Mouse (Mus musculus) limb, embryonic 15.5 days (tissue): Measurements from ENCODE around the gene Gm49661. TPM values are rescaled to one million over a fixed set of nuclear protein-coding genes. Genes with fewer than 3 reads are reported as not detected.

ENCODE experiments used
- ATAC-seq: fragments of 200-750 bp; cut with Nextera tagmentation; 2 replicates; pipeline ENCODE4 v1.8.0; 2017; ENCODE audit warnings: low read depth, moderate TSS enrichment; ENCODE audit not compliant: insufficient number of reproducible peaks, low FRiP score, low TSS enrichment
- H3K27ac ChIP-seq: fragments of 300-500 bp; sonication (generic); 2 replicates; pipeline ENCODE4 v1.5.1; 2015; ENCODE audit warnings: moderate library complexity, mild to moderate bottlenecking, inconsistent platforms
- H3K27me3 ChIP-seq: fragments of 300-500 bp; sonication (generic); 2 replicates; pipeline ENCODE4 v1.6.1; 2015; ENCODE audit warnings: inconsistent platforms
- H3K36me3 ChIP-seq: fragments of 300-500 bp; sonication (generic); 2 replicates; pipeline ENCODE4 v1.6.1; 2015; ENCODE audit warnings: inconsistent platforms
- H3K4me1 ChIP-seq: fragments of 300-500 bp; sonication (generic); 2 replicates; pipeline ENCODE4 v1.6.1; 2015; ENCODE audit warnings: inconsistent platforms
- H3K4me2 ChIP-seq: fragments of 300-500 bp; sonication (generic); 2 replicates; pipeline ENCODE4 v1.6.1; 2015; ENCODE audit warnings: mild to moderate bottlenecking, inconsistent platforms
- H3K4me3 ChIP-seq: fragments of 300-500 bp; sonication (generic); 2 replicates; pipeline ENCODE4 v1.5.1; 2015; ENCODE audit warnings: mild to moderate bottlenecking, inconsistent platforms
- H3K9ac ChIP-seq: fragments of 300-500 bp; sonication (generic); 2 replicates; pipeline ENCODE4 v1.6.1; 2015; ENCODE audit warnings: inconsistent platforms
- H3K9me3 ChIP-seq: fragments of 300-500 bp; sonication (generic); 2 replicates; pipeline ENCODE4 v1.6.1; 2016; ENCODE audit warnings: inconsistent platforms
- WGBS: fragments of 180-500 bp; shearing (Covaris S2); methylation state at CpG from one replicate; pipeline ENCODE4 v1.1.7; 2015; 5-methylcytosine and 5-hydroxymethylcytosine counted together
- polyA plus RNA-seq: library from polyadenylated mRNA; unstranded; fragments of >200 nt; fragmentation: Nextera tagmentation; extraction: Ambion mirVana; gene quantifications from 2 replicates; pipeline ENCODE4 v1.2.1, GENCODE M21; 2015

Gm49661 gene
- polyA plus RNA-seq = not detected in 2 replicates

DNA sequence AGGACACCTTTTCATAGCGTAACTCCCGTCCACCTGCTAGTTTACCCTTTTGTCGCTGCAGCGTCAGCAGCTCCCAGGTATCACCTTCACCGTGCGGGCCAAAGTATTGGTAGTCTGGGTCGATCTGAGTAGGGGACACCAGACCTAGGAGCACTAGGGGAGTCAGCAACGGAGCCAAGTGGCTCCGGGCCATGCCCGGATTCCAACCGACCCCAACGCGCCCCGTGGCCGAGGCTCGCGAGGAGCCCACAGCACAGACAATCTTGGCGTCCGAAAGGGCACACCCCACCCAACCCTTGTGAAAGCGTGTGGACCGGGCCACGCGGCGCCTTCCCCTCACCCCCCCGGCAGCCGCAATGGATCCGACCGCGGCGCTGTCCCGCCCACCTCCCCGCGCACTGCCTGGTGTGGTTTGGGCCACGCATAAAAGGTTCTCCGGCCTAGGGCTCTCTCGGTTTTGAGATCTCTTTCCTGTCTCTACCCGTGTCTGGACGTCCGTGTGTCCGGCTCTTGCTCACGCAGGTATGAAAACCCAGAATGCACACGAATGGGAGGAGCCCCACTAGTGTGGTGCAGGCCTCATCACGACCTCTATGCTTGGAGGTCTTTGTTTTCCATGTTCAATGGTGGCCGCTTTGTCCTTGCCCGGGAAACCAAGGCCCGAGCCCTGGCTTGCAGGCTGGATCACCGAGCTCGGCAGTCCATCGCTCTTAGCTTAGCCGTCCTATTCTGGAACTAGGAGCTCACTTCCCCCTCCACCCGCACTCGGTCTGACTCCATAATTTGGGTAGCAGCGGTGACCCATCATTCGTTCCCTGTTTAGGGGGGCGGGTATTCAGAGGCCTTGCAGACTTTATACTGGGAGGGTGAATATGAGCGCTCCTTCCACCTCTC, at the start of gene Gm49661, which contains the start of the genes Prdx2 and Rnaseh2a:
Gm49661 (minus strand) TSS at position 193 of the 894 bp plus-strand sequence.
Prdx2 (plus strand) TSS at position 347 of the 894 bp plus-strand sequence.
Rnaseh2a (minus strand) TSS at position 527 of the 894 bp plus-strand sequence.
- H3K4me1 ChIP-seq = peaks cover 40% of the 10 kb centered on the region
- H3K4me2 ChIP-seq = peak within 1 kb of the TSS; percentile 83
- H3K9ac ChIP-seq = peak within 1 kb of the TSS; percentile 64
- H3K9me3 ChIP-seq = no peaks in the 10 kb centered on the region
- under 1% methylated on average over 56 of the region's 56 CpGs for WGBS
- peak within 1 kb of the TSS; percentile 58 for H3K4me3 ChIP-seq
- H3K36me3 ChIP-seq = peaks cover 37% of the 10 kb centered on the region
- peak within 1 kb of the TSS; percentile 87 for H3K27ac ChIP-seq
- peak; percentile 66 for ATAC-seq
- H3K27me3 ChIP-seq = no peaks in the 10 kb centered on the region

DNA sequence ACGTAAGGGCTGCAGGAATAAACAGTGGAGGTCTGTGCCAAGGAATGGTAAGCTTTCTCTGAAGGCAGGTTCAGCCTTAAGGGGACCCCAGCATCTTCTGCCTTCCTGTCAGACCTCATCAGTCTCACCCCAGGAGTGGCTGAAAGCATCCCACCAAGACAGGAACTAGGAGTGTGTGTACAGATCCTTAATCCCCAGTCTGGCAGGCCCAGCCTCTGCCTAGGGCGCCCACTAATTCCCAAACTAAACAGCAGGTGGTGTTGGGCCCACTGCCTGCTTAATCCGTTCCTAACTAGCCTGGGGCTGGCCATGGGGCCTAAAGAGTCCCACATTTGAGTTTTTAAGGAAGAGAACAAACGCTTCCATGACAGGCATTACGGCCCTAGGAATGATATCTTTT, 48.0 kb upstream of the Gm49661 start:
- no peak overlapping the region for H3K9ac ChIP-seq
- H3K4me1 ChIP-seq = peaks cover 5% of the 10 kb centered on the region
- H3K27ac ChIP-seq = no peak overlapping the region
- peaks cover 25% of the 10 kb centered on the region for H3K27me3 ChIP-seq
- H3K4me2 ChIP-seq = no peak overlapping the region
- WGBS = 38% methylated on average over 5 of the region's 5 CpGs
- peaks cover 45% of the 10 kb centered on the region for H3K36me3 ChIP-seq
- H3K4me3 ChIP-seq = no peak overlapping the region
- H3K9me3 ChIP-seq = no peaks in the 10 kb centered on the region
- no peak for ATAC-seq

DNA sequence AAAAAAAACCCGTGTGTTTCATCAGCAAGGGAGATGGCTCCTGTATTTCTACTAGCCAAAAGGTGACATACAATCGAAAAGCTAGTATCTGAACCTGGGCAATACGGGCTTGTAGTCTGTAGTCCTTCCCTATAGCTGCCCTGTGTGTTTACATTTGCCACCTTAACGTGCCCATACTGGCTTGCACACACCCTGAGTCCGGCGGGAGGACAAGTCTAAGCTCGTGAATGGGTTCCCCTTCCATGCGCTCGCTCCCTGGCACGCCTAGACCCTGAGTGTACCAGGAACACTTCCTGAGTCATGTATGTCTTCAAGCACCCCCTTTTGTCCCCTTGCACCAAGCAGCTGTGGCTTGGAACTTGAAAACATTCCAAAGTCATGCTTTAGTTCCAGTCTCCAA, 47.5 kb upstream of the Gm49661 start:
- no peaks in the 10 kb centered on the region for H3K9me3 ChIP-seq
- H3K4me2 ChIP-seq = no peak overlapping the region
- H3K36me3 ChIP-seq = peaks cover 40% of the 10 kb centered on the region
- peaks cover 27% of the 10 kb centered on the region for H3K27me3 ChIP-seq
- H3K4me3 ChIP-seq = no peak overlapping the region
- no peak overlapping the region for H3K27ac ChIP-seq
- 67% methylated on average over 10 of the region's 10 CpGs for WGBS
- H3K4me1 ChIP-seq = peaks cover 5% of the 10 kb centered on the region
- no peak for ATAC-seq
- H3K9ac ChIP-seq = no peak overlapping the region

DNA sequence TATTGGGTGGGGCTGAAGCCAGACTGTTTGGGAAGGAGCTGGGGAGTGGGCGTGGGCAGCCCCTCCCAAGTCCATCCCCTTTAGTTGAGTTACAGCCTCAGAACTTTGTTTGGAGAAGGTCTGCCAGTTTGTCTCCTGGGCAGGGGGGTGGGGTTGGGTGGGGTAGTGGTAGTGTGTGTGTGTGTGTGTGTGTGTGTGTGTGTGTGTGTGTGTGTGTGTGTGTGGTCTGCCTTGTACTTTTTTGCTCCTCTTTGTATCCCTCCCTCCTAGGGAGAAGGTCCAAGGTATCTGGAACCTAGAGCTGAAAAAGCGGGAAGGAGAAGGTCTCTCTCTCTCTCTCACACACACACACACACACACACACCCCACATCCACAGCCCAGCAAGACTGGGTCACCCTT, 45.2 kb upstream of the Gm49661 start, which contains the start of gene Best2:
Best2 (minus strand) TSS at position 101 of the 400 bp plus-strand sequence.
- H3K27me3 ChIP-seq = peaks cover 43% of the 10 kb centered on the region
- no peak for ATAC-seq
- 68% methylated on average over 2 of the region's 2 CpGs for WGBS

DNA sequence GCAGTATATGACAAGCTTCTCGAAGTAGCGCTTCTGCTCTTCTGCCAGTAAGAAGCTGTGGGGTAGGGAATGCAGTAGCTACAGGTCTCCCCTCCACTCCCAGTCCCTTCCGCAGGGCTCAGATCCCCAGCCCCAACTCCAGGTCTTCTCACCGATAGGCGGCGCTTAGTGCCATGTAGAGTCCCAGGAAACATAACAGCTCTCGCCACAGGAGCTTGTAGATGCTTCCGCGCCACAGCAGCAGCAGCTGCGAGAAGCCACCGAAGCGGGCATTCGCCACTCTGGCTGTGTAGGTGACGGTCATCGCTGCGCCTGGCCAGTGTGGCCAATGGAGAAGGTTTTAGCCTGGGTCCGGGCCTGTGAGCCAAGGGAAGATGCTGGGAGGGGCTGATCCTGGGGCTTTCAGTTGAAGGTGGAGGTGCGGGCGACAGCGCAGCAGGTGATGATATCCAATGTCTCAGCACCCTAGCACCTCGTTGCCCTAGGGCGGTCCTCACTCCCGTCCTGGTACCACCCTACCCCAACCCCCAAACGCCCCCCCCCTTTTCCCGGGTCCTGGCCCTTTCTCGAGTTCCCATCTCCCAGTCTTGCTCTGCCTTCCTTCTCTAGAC, 44.1 kb upstream of the Gm49661 start:
- no peaks in the 10 kb centered on the region for H3K9me3 ChIP-seq
- peak overlapping the region; percentile 30 for H3K4me3 ChIP-seq
- 4% methylated on average over 26 of the region's 26 CpGs for WGBS
- peaks cover 54% of the 10 kb centered on the region for H3K27me3 ChIP-seq
- peaks cover 5% of the 10 kb centered on the region for H3K4me1 ChIP-seq
- peak; percentile 41; the same call in 1 of the 2 replicates for ATAC-seq
- H3K27ac ChIP-seq = no peak overlapping the region
- peaks cover 8% of the 10 kb centered on the region for H3K36me3 ChIP-seq
- peak overlapping the region; percentile 54 for H3K4me2 ChIP-seq
- no peak overlapping the region for H3K9ac ChIP-seq

More for the DNA sequence above, 45.2 kb upstream of the Gm49661 start, which contains the start of gene Best2:
- Histone ChIP-seq H3K36me3 (peaks cover 19% of the 10 kb centered on the region), H3K4me2 (peak within 1 kb of the TSS; percentile 54), H3K4me3 (peak within 1 kb of the TSS; percentile 30), H3K4me1 (peaks cover 5% of the 10 kb centered on the region), H3K27ac (no peak within 1 kb of the TSS), H3K9me3 (no peaks in the 10 kb centered on the region), H3K9ac (no peak within 1 kb of the TSS)

DNA sequence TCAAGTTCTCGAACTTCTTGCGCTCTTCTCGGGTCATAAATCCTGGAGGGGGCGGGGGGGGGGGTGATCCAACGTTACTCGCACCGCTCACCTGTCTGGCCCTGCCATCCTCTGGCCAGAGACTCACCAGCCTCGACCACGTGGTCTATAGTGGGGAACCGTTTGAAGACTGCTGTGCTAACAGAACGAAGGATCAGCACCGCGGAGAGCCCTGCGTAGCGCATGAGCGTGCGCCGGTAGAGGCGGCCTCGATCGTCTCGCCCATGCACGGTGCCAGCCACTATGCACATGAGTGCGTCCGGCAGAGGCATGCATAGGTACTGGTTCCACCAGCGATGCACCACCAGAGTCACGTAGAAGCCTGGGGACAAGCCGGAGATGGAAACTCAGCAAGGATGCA, 42.0 kb upstream of the Gm49661 start:
- no peak for ATAC-seq
- Histone ChIP-seq H3K4me2 (no peak overlapping the region), H3K4me1 (peaks cover 9% of the 10 kb centered on the region), H3K9me3 (no peaks in the 10 kb centered on the region), H3K27me3 (peaks cover 70% of the 10 kb centered on the region), H3K9ac (no peak overlapping the region), H3K4me3 (no peak overlapping the region), H3K27ac (no peak overlapping the region), H3K36me3 (no peaks in the 10 kb centered on the region)
- 14% methylated on average over 28 of the region's 28 CpGs for WGBS

DNA sequence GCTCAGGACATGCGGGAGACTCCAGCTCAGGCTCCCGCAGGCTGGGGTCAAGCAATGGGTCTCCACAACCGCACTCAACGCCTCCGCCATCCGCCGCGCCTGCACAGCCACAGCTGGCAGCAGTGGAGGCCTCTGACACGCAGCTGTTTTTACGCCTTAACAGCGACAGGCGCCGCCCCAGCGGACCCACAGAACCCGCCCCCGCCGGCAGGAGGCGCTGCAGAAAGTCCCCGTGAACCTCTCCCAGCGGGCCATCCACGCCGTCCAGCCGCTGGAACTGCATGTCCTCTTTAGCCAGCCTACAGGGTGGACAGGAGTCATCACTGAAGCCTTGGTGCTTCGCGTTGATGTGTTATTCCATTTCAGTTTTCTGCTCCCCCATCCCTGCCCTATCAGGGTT, 38.5 kb upstream of the Gm49661 start:
- no peaks in the 10 kb centered on the region for H3K9me3 ChIP-seq
- 12% methylated on average over 25 of the region's 25 CpGs for WGBS
- no peak overlapping the region for H3K4me2 ChIP-seq
- 0 out of 2 replicates have a peak, but pooled peaks cover 4% of the 10 kb centered on the region for H3K4me1 ChIP-seq
- no peak overlapping the region for H3K27ac ChIP-seq
- no peak overlapping the region for H3K4me3 ChIP-seq
- H3K27me3 ChIP-seq = peaks cover 49% of the 10 kb centered on the region
- H3K36me3 ChIP-seq = no peaks in the 10 kb centered on the region
- H3K9ac ChIP-seq = no peak overlapping the region
- ATAC-seq = no peak

DNA sequence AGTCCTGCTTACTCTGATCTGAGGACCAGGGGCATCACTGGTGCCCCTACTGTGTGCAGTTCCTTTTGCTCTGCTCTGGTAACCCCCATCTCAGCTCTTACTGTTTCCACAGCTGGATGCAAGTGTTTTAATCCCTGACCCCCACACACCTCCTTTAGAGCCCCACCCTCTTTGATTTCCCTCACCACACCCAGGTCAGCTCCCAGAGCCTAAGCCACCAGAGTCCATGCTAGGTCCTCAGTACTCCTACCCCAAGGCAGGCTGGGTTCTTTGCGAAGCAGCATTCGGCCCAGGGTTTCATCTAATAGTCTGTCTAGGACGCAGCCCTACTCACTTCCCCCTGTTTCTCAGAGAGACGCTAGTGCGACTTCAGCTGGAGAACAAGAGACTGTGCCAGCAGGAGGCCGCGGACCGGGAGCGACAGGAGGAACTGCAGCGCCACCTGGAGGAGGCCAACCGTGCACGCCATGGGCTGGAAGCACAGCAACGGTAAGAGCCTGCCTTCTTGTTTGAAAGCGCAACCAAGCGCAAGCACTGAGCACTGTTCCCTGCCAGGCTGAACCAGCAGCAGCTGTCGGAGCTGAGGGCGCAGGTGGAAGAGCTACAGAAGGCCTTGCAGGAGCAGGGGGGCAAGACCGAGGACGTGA, 28.5 kb upstream of the Gm49661 start:
- Histone ChIP-seq H3K9ac (no peak overlapping the region), H3K4me1 (peaks cover 16% of the 10 kb centered on the region), H3K27ac (no peak overlapping the region), H3K4me2 (peak overlapping the region; percentile 17; the same call in 1 of the 2 replicates), H3K27me3 (peaks cover 20% of the 10 kb centered on the region), H3K4me3 (no peak overlapping the region), H3K9me3 (no peaks in the 10 kb centered on the region), H3K36me3 (peaks cover 4% of the 10 kb centered on the region; the same call in 1 of the 2 replicates)
- 6% methylated on average over 19 of the region's 19 CpGs for WGBS
- ATAC-seq = peak; percentile 31; the same call in 1 of the 2 replicates

DNA sequence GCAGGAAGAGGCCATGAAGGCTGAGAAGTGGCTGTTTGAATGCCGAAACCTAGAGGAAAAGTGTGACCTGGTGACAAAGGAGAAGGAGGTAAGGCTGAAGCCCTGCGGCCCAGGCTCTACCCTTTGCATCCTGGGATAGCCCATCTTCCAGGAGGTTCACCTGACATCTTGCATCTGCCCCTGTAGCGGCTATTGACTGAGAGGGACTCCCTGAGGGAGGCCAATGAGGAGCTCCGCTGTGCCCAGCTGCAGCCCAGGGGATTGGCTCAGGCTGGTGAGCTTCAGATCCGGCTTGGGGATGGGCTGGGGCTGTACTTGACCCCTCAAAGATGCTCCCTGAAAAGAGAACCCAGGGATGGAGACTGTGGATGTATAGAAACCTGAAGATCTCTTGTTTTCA, 27.7 kb upstream of the Gm49661 start:
- peaks cover 16% of the 10 kb centered on the region for H3K4me1 ChIP-seq
- H3K27ac ChIP-seq = no peak overlapping the region
- peaks cover 4% of the 10 kb centered on the region; the same call in 1 of the 2 replicates for H3K36me3 ChIP-seq
- H3K4me3 ChIP-seq = no peak overlapping the region
- H3K9me3 ChIP-seq = no peaks in the 10 kb centered on the region
- peaks cover 20% of the 10 kb centered on the region for H3K27me3 ChIP-seq
- 81% methylated on average over 5 of the region's 5 CpGs for WGBS
- H3K9ac ChIP-seq = no peak overlapping the region
- H3K4me2 ChIP-seq = no peak overlapping the region
- ATAC-seq = no peak

DNA sequence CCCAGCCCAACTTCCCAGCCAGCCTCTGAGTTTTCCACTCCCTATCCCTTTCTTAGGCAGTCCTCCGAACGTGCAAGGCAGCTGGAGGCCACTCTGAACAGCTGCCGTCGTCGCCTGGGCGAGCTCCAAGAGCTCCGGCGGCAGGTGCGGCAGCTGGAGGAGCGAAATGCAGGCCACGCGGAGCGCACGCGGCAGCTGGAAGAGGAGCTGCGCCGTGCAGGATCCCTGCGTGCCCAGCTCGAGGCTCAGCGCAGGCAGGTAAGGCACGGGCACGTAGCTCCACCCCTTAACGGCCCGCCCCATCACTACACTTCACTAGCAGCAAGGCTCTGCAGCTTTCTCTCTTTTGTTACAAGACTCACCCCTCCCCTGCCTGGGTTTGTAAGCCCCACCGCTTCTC, 26.4 kb upstream of the Gm49661 start:
- no peak for ATAC-seq
- H3K4me2 ChIP-seq = 0 out of 2 replicates have a peak overlapping the region, but pooled peaks have one; percentile 0
- 32% methylated on average over 25 of the region's 25 CpGs for WGBS
- no peaks in the 10 kb centered on the region for H3K9me3 ChIP-seq
- no peak overlapping the region for H3K9ac ChIP-seq
- peaks cover 22% of the 10 kb centered on the region for H3K4me1 ChIP-seq
- H3K27ac ChIP-seq = no peak overlapping the region
- peaks cover 20% of the 10 kb centered on the region for H3K27me3 ChIP-seq
- peaks cover 4% of the 10 kb centered on the region; the same call in 1 of the 2 replicates for H3K36me3 ChIP-seq
- no peak overlapping the region for H3K4me3 ChIP-seq

DNA sequence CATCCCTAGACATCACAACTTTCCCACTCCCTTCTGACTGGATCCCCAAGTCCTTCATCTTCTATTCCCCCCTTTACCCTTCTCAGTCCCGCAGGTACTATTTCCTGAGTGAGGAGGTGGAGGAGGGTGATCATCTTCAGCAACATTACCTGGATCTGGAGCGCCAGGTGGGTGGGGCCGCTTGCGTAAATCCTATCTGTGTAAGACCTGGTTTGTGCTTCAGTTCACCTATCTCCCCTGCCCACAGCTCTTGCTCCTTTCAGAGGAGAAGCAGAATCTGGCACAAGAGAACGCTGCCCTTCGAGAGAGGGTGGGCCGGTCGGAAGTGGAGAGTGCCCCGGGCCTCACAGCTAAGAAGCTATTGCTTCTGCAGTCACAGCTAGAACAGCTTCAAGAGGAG, 25.1 kb upstream of the Gm49661 start:
- no peak overlapping the region for H3K27ac ChIP-seq
- WGBS = 91% methylated on average over 9 of the region's 9 CpGs

More for the DNA sequence above, 25.1 kb upstream of the Gm49661 start:
- Histone ChIP-seq H3K4me2 (no peak overlapping the region), H3K4me1 (peaks cover 28% of the 10 kb centered on the region), H3K27me3 (peaks cover 20% of the 10 kb centered on the region), H3K9ac (no peak overlapping the region), H3K36me3 (peaks cover 4% of the 10 kb centered on the region; the same call in 1 of the 2 replicates), H3K4me3 (no peak overlapping the region), H3K9me3 (no peaks in the 10 kb centered on the region)
- ATAC-seq = no peak
